Mouse (Mus musculus) cerebellum, adult 2 months (tissue): ENCODE results near the gene 1190005I06Rik. TPM values are rescaled to one million over a fixed set of nuclear protein-coding genes. Genes with fewer than 3 reads are reported as not detected.

Experiments used
- DNase-seq, 2 experiments: peaks; one replicate each; pipeline ENCODE4 v3.0.0; 2021
- H3K27ac ChIP-seq: fragments of 200-500 bp; 2 replicates; pipeline ENCODE4 v1.5.1; 2012; ENCODE audit warnings: low read length, control low read depth, inconsistent platforms; ENCODE audit not compliant: insufficient read depth
- H3K27me3 ChIP-seq: fragments of 200-500 bp; 2 replicates; pipeline ENCODE4 v1.6.1; 2012; ENCODE audit warnings: inconsistent platforms, mild to moderate bottlenecking, low read length, moderate library complexity; ENCODE audit not compliant: control insufficient read depth, insufficient read depth
- H3K4me1 ChIP-seq: fragments of 200-500 bp; 2 replicates; pipeline ENCODE4 v1.6.1; 2011; ENCODE audit warnings: low read length; ENCODE audit not compliant: control insufficient read depth, insufficient read depth
- H3K4me3 ChIP-seq: fragments of 200-500 bp; replicated peaks from 2 replicates; pipeline ENCODE3; 2011; ENCODE audit warnings: mild to moderate bottlenecking, low read depth, low read length, control low read depth; ENCODE audit not compliant: insufficient read depth
- CTCF ChIP-seq: fragments of 200-500 bp; IDR thresholded peaks from 2 replicates; pipeline ENCODE4 v1.5.1; 2011; ENCODE audit warnings: low read depth, mild to moderate bottlenecking, control low read depth, low read length, moderate library complexity, borderline replicate concordance; ENCODE audit not compliant: insufficient read depth
- POLR2A ChIP-seq: fragments of 200-500 bp; IDR thresholded peaks from 2 replicates; pipeline ENCODE4 v1.6.1; 2011; ENCODE audit warnings: low read length, control low read depth, borderline replicate concordance; ENCODE audit not compliant: insufficient read depth
- WGBS: fragments of 180-500 bp; shearing (Covaris S2); methylation state at CpG from one replicate; pipeline ENCODE4 v1.1.7; 2018; 5-methylcytosine and 5-hydroxymethylcytosine counted together
- polyA plus RNA-seq: library from polyadenylated mRNA; depleted of rRNA; stranded (reverse); fragments of >200 nt; gene quantifications from 2 replicates; pipeline ENCODE4 v1.2.3, GENCODE M21; 2012

1190005I06Rik gene
- polyA plus RNA-seq, 1 experiment = 8.1 TPM

- TF ChIP-seq CTCF (no peak), POLR2A (no peak)
- Histone ChIP-seq H3K4me1 (peaks cover 7% of the 10 kb centered on the region), H3K27ac (no peak overlapping the region), H3K4me3 (no peak overlapping the region), H3K27me3 (no peaks in the 10 kb centered on the region)
- 60% methylated on average over 2 of the region's 2 CpGs for WGBS
- DNase-seq = no peak
These were observed 57.5 kb downstream of the 1190005I06Rik start for GRCm38 (mm10) chr8:120589921-120590320.

- DNase-seq = peak; percentile 99 to 100
- Histone ChIP-seq H3K27ac (no peak within 1 kb of the TSS), H3K4me3 (peak within 1 kb of the TSS; percentile 62), H3K4me1 (peaks cover 7% of the 10 kb centered on the region), H3K27me3 (no peaks in the 10 kb centered on the region)
- no peak for TF ChIP-seq CTCF
- no peak for TF ChIP-seq POLR2A
- WGBS = 1% methylated on average over 67 of the region's 67 CpGs
These were observed 58.3 kb downstream of the 1190005I06Rik start, which contains the start of gene Gins2 for GRCm38 (mm10) chr8:120588908-120589771. Gene Gins2, minus strand, starts transcription at chr8:120589304.

- 79% methylated on average over 10 of the region's 10 CpGs for WGBS
- no peak overlapping the region for H3K4me3 ChIP-seq
- peaks cover 11% of the 10 kb centered on the region for H3K4me1 ChIP-seq
- H3K27me3 ChIP-seq = no peaks in the 10 kb centered on the region
- TF ChIP-seq POLR2A (no peak), CTCF (no peak)
- DNase-seq = no peak
- no peak overlapping the region for H3K27ac ChIP-seq
These were observed 61.9 kb downstream of the 1190005I06Rik start for GRCm38 (mm10) chr8:120585521-120585920.

GRCm38 (mm10) chr8:120581811-120582210, 65.6 kb downstream of the 1190005I06Rik start:
- Histone ChIP-seq H3K27ac (no peak overlapping the region), H3K27me3 (no peaks in the 10 kb centered on the region), H3K4me1 (peaks cover 26% of the 10 kb centered on the region), H3K4me3 (no peak overlapping the region)
- DNase-seq = peak in 1 of 2 experiments; percentile 31
- TF ChIP-seq POLR2A (no peak), CTCF (no peak)
- 20% methylated on average over 8 of the region's 8 CpGs for WGBS

GRCm38 (mm10) chr8:120581329-120581728, 66.1 kb downstream of the 1190005I06Rik start:
- H3K27ac ChIP-seq = no peak overlapping the region
- H3K4me3 ChIP-seq = no peak overlapping the region
- TF ChIP-seq POLR2A (no peak), CTCF (no peak)
- peaks cover 26% of the 10 kb centered on the region for H3K4me1 ChIP-seq
- H3K27me3 ChIP-seq = no peaks in the 10 kb centered on the region
- WGBS = 70% methylated on average over 12 of the region's 12 CpGs
- no peak for DNase-seq

GRCm38 (mm10) chr8:120580336-120581000, 67.0 kb downstream of the 1190005I06Rik start:
- DNase-seq = no peak
- Histone ChIP-seq H3K27ac (no peak overlapping the region), H3K27me3 (no peaks in the 10 kb centered on the region), H3K4me3 (no peak overlapping the region), H3K4me1 (peaks cover 26% of the 10 kb centered on the region)
- no peak for TF ChIP-seq CTCF
- TF ChIP-seq POLR2A = no peak
- 87% methylated on average over 8 of the region's 8 CpGs for WGBS

GRCm38 (mm10) chr8:120577821-120578220, 69.6 kb downstream of the 1190005I06Rik start:
- H3K4me3 ChIP-seq = no peak overlapping the region
- WGBS = 24% methylated on average over 17 of the region's 17 CpGs
- peaks cover 40% of the 10 kb centered on the region for H3K4me1 ChIP-seq
- TF ChIP-seq POLR2A (no peak), CTCF (peak; percentile 28; the same call in 1 of the 2 replicates)
- no peak overlapping the region for H3K27ac ChIP-seq
- no peaks in the 10 kb centered on the region for H3K27me3 ChIP-seq
- peak; percentile 63 to 65 for DNase-seq
